Mouse (Mus musculus) retina, adult 2 months (tissue): ENCODE measurements around the gene Klhl26.

Experiments used
- DNase-seq: peaks from one replicate; pipeline ENCODE4 v3.0.0-alpha.2; 2012; ENCODE audit warnings: low read depth, low spot score

Gene Klhl26

DNA sequence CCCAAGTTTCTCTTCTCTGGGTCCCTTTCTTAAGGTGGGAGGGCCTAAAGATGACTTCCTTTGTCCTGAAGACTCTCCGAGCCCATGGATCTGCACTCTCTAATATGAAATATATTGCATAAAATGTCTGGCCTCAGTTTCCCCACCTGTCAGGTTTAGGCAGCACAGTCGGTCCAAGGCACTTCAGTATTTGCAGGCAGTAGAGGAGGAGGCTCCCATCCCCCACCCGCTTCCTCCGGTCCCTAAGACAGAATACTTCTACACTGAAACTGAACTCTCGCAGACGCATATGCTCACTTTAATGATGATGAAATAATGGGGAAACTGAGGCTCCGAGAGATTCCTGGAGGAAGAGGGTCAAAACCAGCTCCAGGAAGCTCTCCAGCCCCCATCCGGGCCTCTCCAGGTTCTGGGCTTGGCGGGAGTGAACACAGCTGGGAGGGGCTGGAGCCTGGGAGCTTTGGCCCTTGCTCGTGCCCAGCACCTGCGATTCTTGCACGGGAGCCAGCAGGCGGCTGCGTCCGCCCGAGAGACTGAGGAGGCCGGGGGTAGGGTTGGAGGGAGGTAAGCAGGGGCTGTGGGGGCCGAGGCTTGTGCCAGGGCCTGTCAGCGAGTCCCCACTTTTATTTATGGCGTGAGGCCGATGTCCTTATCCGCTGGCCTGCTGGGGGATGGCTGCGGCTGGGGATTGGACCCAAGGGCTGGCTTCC, 25.2 kb upstream of the Klhl26 start:
- DNase-seq = no peak

- no peak for DNase-seq
Observed at GRCm38 (mm10) chr8:70500386-70501301, 23.9 kb upstream of the Klhl26 start.

DNA sequence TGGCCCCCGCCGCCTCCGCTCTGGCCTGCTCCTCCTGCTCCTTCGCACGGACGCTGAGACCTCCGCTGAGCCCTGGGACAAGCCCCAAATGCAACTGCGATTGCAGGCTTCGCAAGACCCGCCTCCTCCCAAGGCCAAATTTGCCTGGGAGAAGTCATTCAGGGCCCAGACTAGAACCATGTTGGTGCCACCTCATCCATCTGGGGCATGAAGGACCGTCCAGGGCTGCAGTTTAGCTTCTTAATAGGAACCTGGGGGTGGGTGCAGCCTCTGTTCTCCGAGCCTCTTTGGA, 18.9 kb upstream of the Klhl26 start:
- DNase-seq = no peak

GRCm38 (mm10) chr8:70495001-70495770, 18.4 kb upstream of the Klhl26 start:
- DNase-seq = no peak

DNA sequence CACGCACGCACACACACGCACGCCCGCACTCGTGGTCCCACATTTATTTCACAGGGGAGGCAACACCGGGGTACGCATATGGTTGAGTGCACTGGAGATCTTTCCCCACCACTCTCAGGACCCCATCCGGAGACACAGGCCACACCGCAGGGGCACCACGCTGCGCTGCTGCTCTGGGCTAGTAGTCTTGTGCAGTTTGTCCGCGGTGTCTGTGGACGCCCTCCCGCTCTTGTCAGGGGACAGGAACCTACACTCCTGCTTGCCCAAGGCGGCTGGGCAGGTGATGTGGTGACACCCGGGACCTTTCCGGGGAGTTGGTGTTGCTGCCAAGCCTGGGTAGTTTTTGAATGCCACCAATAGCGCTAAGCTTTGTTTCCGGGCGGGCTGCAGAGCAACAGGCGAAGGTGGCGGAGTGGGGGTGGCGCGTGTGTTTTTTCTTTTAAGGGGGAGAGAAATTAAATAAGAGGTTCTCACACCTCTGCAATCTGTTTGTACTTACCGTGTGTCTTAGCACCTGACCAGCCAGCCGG, 17.7 kb upstream of the Klhl26 start:
- no peak for DNase-seq

- no peak for DNase-seq
Observed at GRCm38 (mm10) chr8:70493692-70494415, 17.1 kb upstream of the Klhl26 start.

DNA sequence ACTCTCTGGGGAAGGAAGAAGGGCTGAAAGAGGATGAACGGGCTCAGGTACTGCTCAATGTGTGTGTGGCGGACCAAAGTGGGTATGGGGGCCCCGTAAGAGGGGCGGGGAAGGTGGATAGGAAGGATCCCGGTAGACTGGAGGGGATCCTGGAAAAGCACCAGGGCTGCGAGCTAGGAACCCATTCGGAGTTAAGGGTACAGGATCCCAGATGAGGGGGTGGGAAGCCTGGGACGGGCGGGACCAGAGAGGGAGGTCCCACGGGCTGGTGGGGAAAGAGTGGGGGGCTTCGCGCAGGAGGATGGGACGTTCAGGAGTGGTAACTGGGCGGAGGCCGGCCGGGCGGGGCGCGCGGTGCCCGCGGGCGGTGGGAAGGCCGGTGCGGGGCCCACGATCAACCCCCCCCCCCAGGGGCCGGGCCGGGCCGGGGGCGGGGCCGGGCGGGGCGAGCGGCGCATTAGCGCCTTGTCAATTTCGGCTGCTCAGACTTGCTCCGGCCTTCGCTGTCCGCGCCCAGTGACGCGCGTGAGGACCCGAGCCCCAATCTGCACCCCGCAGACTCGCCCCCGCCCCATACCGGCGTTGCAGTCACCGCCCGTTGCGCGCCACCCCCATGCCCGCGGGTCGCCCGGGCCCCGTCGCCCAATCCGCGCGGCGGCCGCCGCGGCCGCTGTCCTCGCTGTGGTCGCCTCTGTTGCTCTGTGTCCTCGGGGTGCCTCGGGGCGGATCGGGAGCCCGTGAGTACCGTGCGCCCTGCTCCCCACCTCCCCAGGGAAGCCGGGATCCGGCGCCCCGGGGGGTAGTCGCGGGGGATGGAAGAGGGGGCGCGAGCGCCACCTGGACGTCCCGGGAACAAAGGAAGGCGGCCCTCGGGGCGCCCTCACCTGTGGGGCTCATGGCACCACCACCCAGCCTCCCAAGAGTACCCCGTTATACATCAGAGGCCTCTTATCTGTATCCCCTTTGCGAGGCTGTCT, 16.2 kb upstream of the Klhl26 start, which contains the start of gene Crlf1:
Gene Crlf1, plus strand, starts transcription at position 495 of the 977 bp plus-strand sequence.
- no peak for DNase-seq

DNA sequence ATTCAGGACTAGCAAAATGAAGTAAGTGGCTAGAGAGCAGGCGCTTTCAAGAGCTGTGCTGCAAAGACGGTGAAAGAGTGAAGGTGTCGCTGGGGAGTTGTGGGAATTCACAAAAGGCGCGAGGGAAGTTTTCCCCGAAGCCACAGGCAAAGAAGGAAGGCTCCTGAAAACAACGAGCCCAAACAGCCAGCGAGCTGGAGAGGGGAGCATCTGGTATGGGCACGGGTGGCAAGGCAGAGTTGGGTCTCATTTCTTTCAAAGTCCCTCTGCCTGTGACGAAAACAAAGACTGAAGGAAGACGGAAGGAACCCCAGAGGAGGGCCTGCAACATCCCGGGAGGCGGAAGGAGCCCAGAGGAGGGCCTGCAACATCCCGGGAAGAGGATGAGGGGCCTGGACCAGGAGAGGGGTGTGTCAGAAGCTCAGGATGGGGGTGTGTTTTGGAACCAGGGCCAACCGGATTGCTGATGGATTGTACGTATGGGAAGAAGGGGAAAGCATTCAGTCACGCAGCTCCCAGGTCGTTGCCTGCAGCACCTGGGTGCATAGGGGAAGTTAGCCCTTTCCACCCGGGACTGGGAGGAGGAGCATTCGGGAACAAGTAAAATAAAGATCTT, 14.2 kb upstream of the Klhl26 start:
- DNase-seq = no peak

DNA sequence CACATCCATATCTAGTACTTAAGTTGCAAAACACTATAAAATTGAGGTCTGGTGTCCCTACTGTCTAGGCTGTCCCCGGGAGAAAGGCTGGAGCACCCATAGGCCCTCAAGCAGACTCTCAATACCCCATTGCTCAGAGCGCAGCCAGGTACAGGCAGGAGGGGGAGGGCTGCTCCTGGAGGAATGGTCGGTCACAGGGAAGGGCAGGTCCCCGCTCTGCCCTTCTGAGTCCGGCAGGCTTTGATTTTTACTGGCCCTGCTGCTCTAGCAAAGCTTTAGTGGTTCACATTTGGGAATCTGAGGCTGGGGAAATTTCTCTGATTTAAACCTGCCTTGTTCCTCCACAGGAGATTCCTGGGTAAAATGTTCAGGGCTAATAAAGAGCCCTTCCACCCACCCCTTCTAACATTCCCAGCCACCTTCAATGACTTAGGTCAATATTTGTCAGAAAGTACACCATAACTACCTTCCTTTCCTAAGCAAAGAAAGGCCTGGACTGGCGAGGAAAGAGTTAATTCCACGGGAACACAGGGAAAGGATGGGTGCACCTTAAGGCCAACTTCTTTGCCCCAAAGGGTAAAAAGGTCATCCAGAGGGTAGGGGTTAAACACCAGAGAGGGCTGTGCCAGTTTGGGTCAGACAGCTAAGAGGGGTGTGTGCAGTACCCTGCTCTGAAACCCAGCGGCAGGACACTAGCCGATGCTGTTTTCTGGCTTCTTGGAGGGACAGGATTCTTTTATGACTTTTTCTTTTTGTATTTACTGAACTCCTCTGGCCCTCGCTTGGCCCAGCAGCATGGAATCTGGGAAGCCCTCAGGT, 13.5 kb upstream of the Klhl26 start:
- no peak for DNase-seq

- no peak for DNase-seq
Observed at GRCm38 (mm10) chr8:70489576-70489975, 12.8 kb upstream of the Klhl26 start.

- DNase-seq = no peak
Observed at GRCm38 (mm10) chr8:70488931-70489470, 12.2 kb upstream of the Klhl26 start.

DNA sequence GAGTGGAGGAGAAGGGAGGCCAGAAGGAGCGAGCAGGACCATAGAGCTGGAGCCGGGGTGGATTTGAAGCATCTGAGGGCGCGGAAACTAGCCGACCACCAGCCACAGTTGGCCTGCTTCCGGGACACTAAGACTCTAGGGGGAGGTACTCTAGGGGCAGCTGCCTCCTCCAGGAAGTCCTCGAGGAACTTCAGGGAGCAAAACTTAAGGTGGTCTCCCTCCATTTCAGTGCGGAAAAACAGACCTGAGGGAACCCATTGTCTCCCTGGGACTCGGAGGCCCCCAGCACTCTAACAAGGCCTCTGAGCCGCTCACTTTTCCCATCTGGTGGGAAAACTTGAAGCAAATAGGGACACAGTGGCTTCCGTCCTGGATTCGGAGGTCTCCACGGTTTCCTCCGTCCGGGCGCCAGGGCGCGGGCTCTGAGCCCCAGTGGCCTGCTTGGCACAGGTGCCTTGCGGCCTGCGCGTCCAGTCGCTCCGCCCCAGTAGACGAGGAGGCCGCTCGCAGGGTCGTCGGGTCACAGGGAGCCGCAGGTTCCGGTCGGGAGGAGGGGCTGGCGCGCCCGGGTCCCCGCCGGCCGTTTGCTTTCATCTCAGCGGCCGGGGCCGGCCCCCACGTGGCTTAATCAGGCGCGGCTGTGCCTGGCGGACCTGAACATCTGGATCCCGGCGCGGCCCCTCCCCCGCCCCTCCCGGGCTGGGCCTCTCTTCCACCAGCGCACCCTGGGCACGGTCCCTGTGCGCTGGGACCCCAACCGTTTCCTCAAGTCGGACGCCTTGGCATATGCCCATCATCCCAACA, 11.4 kb upstream of the Klhl26 start:
- no peak for DNase-seq

DNA sequence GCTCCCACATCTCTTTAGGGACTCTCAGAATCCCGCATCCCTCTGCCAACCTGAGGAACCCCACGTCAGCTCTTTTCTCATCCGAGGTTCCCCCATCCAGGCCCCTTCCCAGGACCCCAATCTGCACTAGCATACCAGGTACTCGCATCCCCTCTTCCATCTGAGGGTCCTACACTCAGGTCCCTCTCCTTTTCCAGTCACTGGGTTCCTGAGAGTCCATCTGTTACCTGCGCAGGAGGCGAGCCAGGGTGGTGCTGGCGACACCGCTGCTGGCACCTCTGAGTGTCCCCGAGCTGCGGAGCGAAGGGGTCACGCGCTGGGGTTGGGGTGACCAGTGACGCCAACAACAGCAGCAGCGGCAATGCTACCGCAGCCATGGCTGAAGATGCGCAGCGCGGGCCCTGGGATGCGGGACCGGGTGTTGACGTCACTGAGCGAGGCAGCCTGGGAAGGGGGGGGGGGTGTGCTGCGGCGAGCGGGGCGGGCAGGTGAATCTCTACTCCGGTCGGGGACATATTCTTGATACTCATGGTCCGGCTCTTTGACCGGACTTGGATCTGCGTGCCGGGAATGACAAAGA, 10.3 kb upstream of the Klhl26 start, which contains the start of gene Tmem59l:
Gene Tmem59l, minus strand, starts transcription at position 418 of the 580 bp plus-strand sequence.
- DNase-seq = no peak

DNA sequence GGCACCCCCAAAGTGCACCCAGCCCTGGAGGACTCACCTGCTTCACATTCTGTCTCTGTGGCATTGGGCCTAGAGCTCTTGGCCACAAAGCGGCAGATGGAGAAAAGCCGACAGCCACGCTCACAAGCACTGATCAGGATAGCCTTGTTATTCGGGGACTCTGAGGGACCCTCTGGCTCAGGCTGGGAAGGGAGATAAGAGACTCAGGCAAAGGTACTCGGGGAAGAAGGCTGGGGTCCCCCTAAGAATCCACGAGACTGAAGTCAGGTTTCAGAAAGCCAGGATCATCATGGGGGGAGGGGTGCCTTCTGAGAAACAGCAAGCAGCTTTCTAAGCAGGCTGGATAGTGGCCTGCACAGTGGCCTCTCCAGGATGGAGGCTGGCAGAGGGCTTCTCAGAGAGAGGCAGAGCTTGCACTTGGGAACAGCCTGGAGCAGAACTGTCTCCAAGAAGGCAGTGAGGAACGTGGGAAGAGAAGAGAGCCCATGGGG, 9.5 kb upstream of the Klhl26 start:
- DNase-seq = no peak

DNA sequence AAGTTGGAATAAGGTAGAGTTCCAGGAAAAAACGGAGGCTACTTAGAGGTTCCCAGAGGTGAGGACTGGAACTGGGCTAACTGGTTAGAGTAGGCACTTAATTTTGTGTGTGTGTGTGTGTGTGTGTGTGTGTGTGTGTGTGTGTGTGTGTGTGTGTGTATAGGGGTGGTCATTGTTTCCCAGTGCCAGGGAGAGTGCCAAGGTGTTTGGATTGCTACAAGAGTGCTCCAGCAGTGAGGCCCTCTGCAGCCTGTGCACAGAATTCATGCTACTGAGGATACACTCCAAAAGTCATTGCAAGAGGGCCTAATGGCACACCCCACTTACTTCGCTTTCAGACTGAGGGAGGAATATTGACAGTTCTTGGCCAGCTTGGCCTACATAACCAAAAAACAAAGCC, 6.2 kb upstream of the Klhl26 start:
- no peak for DNase-seq

GRCm38 (mm10) chr8:70481908-70482307, 5.1 kb upstream of the Klhl26 start:
- DNase-seq = no peak
